Mouse (Mus musculus): ENCODE data around the gene Hddc3.

DNA sequence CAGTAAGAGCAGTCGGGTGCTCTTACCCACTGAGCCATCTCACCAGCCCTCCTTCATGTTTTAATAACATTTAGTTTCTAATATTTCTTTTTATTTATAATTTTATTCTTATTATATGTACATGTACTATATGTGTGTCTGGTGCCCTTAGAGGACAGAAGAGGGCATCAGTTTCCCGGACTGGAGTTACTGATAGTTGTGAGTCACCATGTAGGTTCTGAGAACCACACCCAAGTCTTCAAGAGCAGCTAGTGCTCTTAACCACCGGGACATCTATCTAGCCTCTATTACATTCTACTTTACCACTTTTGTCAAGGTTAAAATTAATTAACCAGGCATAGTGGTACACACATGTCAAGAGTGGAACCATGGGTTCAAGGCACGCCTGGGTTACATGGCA lies 51.7 kb downstream of the Hddc3 start:
- TF ChIP-seq CTCF (IDR thresholded peaks at IDR 0.05; ENCODE audit: insufficient read depth, low read length) = no peak
- TF ChIP-seq POLR2A (IDR thresholded peaks at IDR 0.05; ENCODE audit: borderline replicate concordance, extremely low read depth, low read depth, low read length) = no peak
